Mouse (Mus musculus) cerebellum, postnatal 4 days (tissue): Measurements from ENCODE around the gene Ipcef1.
"Not testable (repeated sequence)": the region's sequence is repeated elsewhere in the genome, so short reads cannot be mapped to it uniquely, and the experiment has no call there.

Source experiments
- DNase-seq, 2 experiments: peaks; one replicate each; pipeline ENCODE4 v3.0.0; 2022; ENCODE audit warnings: low spot score in 2 of 2, mixed read lengths in 1 of 2

Gene Ipcef1

GRCm38 (mm10) chr10:7035547-7035946, 16.7 kb downstream of the Ipcef1 start:
- DNase-seq, result no peak

- DNase-seq, result no peak
Observed at GRCm38 (mm10) chr10:7033459-7033858, 18.8 kb downstream of the Ipcef1 start.

GRCm38 (mm10) chr10:7025028-7025427, 27.2 kb downstream of the Ipcef1 start:
- no peak for DNase-seq

- DNase-seq, result no peak
Observed at GRCm38 (mm10) chr10:7020551-7020950, 31.7 kb downstream of the Ipcef1 start.

- no peak for DNase-seq
Observed at GRCm38 (mm10) chr10:7019781-7020386, 32.4 kb downstream of the Ipcef1 start.

GRCm38 (mm10) chr10:7015199-7015598, 37.1 kb downstream of the Ipcef1 start:
- DNase-seq, result no peak

GRCm38 (mm10) chr10:7010543-7010942, 41.7 kb downstream of the Ipcef1 start:
- no peak for DNase-seq

GRCm38 (mm10) chr10:7004980-7005538, 47.2 kb downstream of the Ipcef1 start:
- no peak for DNase-seq

GRCm38 (mm10) chr10:7003898-7004297, 48.4 kb downstream of the Ipcef1 start:
- not testable (repeated sequence) for DNase-seq

- DNase-seq, result no peak
Observed at GRCm38 (mm10) chr10:6999355-6999754, 52.9 kb downstream of the Ipcef1 start.

- no peak for DNase-seq
Observed at GRCm38 (mm10) chr10:6998576-6999250, 53.6 kb downstream of the Ipcef1 start.

GRCm38 (mm10) chr10:6996895-6997294, 55.4 kb downstream of the Ipcef1 start:
- no peak for DNase-seq

- no peak for DNase-seq
Observed at GRCm38 (mm10) chr10:6988555-6988954, 63.7 kb downstream of the Ipcef1 start.

- DNase-seq, result no peak
Observed at GRCm38 (mm10) chr10:6987399-6988098, 64.7 kb downstream of the Ipcef1 start.

- DNase-seq, result no peak
Observed at GRCm38 (mm10) chr10:6986246-6986645, 66.0 kb downstream of the Ipcef1 start.

GRCm38 (mm10) chr10:6983431-6983830, 68.8 kb downstream of the Ipcef1 start:
- DNase-seq, result no peak

GRCm38 (mm10) chr10:6982751-6983151, 69.5 kb downstream of the Ipcef1 start:
- DNase-seq, result no peak

- DNase-seq, result no peak
Observed at GRCm38 (mm10) chr10:6980236-6980635, 72.0 kb downstream of the Ipcef1 start.

GRCm38 (mm10) chr10:6979789-6980188, 72.5 kb downstream of the Ipcef1 start:
- no peak for DNase-seq

GRCm38 (mm10) chr10:6979216-6979615, 73.1 kb downstream of the Ipcef1 start:
- peak in 1 of 2 experiments; percentile 10 for DNase-seq

GRCm38 (mm10) chr10:6978733-6979132, 73.5 kb downstream of the Ipcef1 start:
- DNase-seq, result no peak

- no peak for DNase-seq
Observed at GRCm38 (mm10) chr10:6977843-6978242, 74.4 kb downstream of the Ipcef1 start.

GRCm38 (mm10) chr10:6968334-6968733, 83.9 kb downstream of the Ipcef1 start:
- DNase-seq, result no peak
